Mouse (Mus musculus) liver, adult 2 months (tissue): ENCODE measurements at regions not wholly inside any gene's neighbourhood (a gene's known extent, or its start where the extent isn't known, plus 50 kb on each side); places are given as distances from the start of the nearest gene placed in this dataset.

Source experiments
- DNase-seq: peaks from one replicate; pipeline ENCODE4 v3.0.0-alpha.2; 2011; ENCODE audit warnings: low read depth, low spot score; ENCODE audit errors: extremely low read depth
- H3K27ac ChIP-seq: fragments of 200-500 bp; replicated peaks from 2 replicates; pipeline ENCODE4 v1.5.1; 2012; ENCODE audit warnings: low read depth, mild to moderate bottlenecking, control low read depth, inconsistent platforms, low read length; ENCODE audit not compliant: insufficient read depth
- H3K27me3 ChIP-seq: fragments of 200-500 bp; 2 replicates; pipeline ENCODE4 v1.6.1; 2012; ENCODE audit warnings: mild to moderate bottlenecking, moderate library complexity, low read length, inconsistent platforms; ENCODE audit not compliant: control insufficient read depth, insufficient read depth
- H3K36me3 ChIP-seq: fragments of 200-500 bp; 2 replicates; pipeline ENCODE4 v1.6.1; 2012; ENCODE audit warnings: low read length, inconsistent platforms; ENCODE audit not compliant: control insufficient read depth, insufficient read depth
- H3K4me1 ChIP-seq: fragments of 200-500 bp; 2 replicates; pipeline ENCODE4 v1.6.1; 2011; ENCODE audit warnings: low read length; ENCODE audit not compliant: control insufficient read depth, insufficient read depth
- H3K4me3 ChIP-seq: fragments of 200-500 bp; 2 replicates; pipeline ENCODE4 v1.5.1; 2011; ENCODE audit warnings: low read depth, mild to moderate bottlenecking, control low read depth, low read length, moderate library complexity; ENCODE audit not compliant: insufficient read depth
- H3K79me2 ChIP-seq: fragments of 200-500 bp; 2 replicates; pipeline ENCODE4 v1.6.1; 2012; ENCODE audit warnings: inconsistent platforms, mild to moderate bottlenecking, low read length, moderate library complexity; ENCODE audit not compliant: control insufficient read depth, insufficient read depth
- H3K9ac ChIP-seq: fragments of 200-500 bp; 2 replicates; pipeline ENCODE4 v1.6.1; 2012; ENCODE audit warnings: low read depth, mild to moderate bottlenecking, control low read depth, inconsistent platforms, low read length
- CTCF ChIP-seq: fragments of 200-500 bp; IDR thresholded peaks from 2 replicates; pipeline ENCODE4 v1.5.1; 2011; ENCODE audit warnings: low read depth, low read length, control low read depth
- POLR2A ChIP-seq: fragments of 200-500 bp; IDR thresholded peaks from 2 replicates; pipeline ENCODE4 v1.6.1; 2011; ENCODE audit warnings: low read length, control low read depth; ENCODE audit not compliant: insufficient read depth; ENCODE audit errors: extremely low read depth
- WGBS: fragments of 180-500 bp; shearing (Covaris S2); methylation state at CpG from one replicate; pipeline ENCODE4 v1.1.7; 2018; 5-methylcytosine and 5-hydroxymethylcytosine counted together

- peak; percentile 29 for DNase-seq
- WGBS = 66% methylated on average over 2 of the region's 2 CpGs
- Histone ChIP-seq H3K4me1 (no peaks in the 10 kb centered on the region), H3K4me3 (no peak overlapping the region), H3K9ac (no peak overlapping the region), H3K79me2 (no peaks in the 10 kb centered on the region), H3K27me3 (no peaks in the 10 kb centered on the region), H3K27ac (no peak overlapping the region), H3K36me3 (no peaks in the 10 kb centered on the region)
- no peak for TF ChIP-seq CTCF
- no peak for TF ChIP-seq POLR2A
Observed at GRCm38 (mm10) chr13:88459474-88460173, 361.6 kb upstream of the Edil3 start.

GRCm38 (mm10) chr13:88490104-88490503 is 331.2 kb upstream of the Edil3 start:
- WGBS = 76% methylated on average over 10 of the region's 10 CpGs
- no peaks in the 10 kb centered on the region for H3K4me1 ChIP-seq
- no peaks in the 10 kb centered on the region for H3K27me3 ChIP-seq
- no peaks in the 10 kb centered on the region for H3K36me3 ChIP-seq
- no peak overlapping the region for H3K9ac ChIP-seq
- TF ChIP-seq POLR2A (no peak), CTCF (no peak)
- no peak for DNase-seq
- no peak overlapping the region for H3K4me3 ChIP-seq
- no peaks in the 10 kb centered on the region for H3K79me2 ChIP-seq
- H3K27ac ChIP-seq = no peak overlapping the region

GRCm38 (mm10) chr13:88510850-88511554 is 310.3 kb upstream of the Edil3 start:
- H3K36me3 ChIP-seq = no peaks in the 10 kb centered on the region
- H3K9ac ChIP-seq = no peak overlapping the region
- H3K4me3 ChIP-seq = no peak overlapping the region
- no peak overlapping the region for H3K27ac ChIP-seq
- 41% methylated on average over 1 of the region's 1 CpGs for WGBS
- H3K4me1 ChIP-seq = no peaks in the 10 kb centered on the region
- no peak for TF ChIP-seq CTCF
- no peak for TF ChIP-seq POLR2A
- H3K27me3 ChIP-seq = no peaks in the 10 kb centered on the region
- no peaks in the 10 kb centered on the region for H3K79me2 ChIP-seq
- DNase-seq = no peak

GRCm38 (mm10) chr13:88534796-88535195 is 286.5 kb upstream of the Edil3 start:
- DNase-seq = no peak
- Histone ChIP-seq H3K27me3 (no peaks in the 10 kb centered on the region), H3K79me2 (no peaks in the 10 kb centered on the region), H3K4me3 (no peak overlapping the region), H3K4me1 (no peaks in the 10 kb centered on the region), H3K36me3 (no peaks in the 10 kb centered on the region), H3K27ac (no peak overlapping the region), H3K9ac (no peak overlapping the region)
- TF ChIP-seq POLR2A (no peak), CTCF (no peak)

- Histone ChIP-seq H3K4me1 (no peaks in the 10 kb centered on the region), H3K9ac (no peak overlapping the region), H3K4me3 (no peak overlapping the region), H3K36me3 (no peaks in the 10 kb centered on the region), H3K27me3 (no peaks in the 10 kb centered on the region), H3K79me2 (no peaks in the 10 kb centered on the region), H3K27ac (no peak overlapping the region)
- 47% methylated on average over 2 of the region's 2 CpGs for WGBS
- no peak for DNase-seq
- TF ChIP-seq CTCF (no peak), POLR2A (no peak)
Observed at GRCm38 (mm10) chr13:88554504-88554903, 266.8 kb upstream of the Edil3 start.

GRCm38 (mm10) chr13:88564978-88565377 is 256.3 kb upstream of the Edil3 start:
- WGBS = 67% methylated on average over 1 of the region's 1 CpGs
- H3K36me3 ChIP-seq = no peaks in the 10 kb centered on the region
- no peaks in the 10 kb centered on the region for H3K79me2 ChIP-seq
- no peak for TF ChIP-seq CTCF
- TF ChIP-seq POLR2A = no peak
- no peaks in the 10 kb centered on the region for H3K4me1 ChIP-seq
- H3K9ac ChIP-seq = no peak overlapping the region
- DNase-seq = no peak
- no peak overlapping the region for H3K27ac ChIP-seq
- H3K27me3 ChIP-seq = no peaks in the 10 kb centered on the region
- H3K4me3 ChIP-seq = no peak overlapping the region
